Mouse (Mus musculus) monocyte, adult 2 months (primary cell): Measurements from ENCODE around the gene Fam207a.

Experiments
- DNase-seq, 2 experiments: peaks; one replicate each; pipeline ENCODE4 v3.0.0; 2022; ENCODE audit warnings: low spot score in 2 of 2, low read depth in 1 of 2

Fam207a gene

GRCm38 (mm10) chr10:77455251-77456010 lies 60.2 kb downstream of the Fam207a start:
- no peak for DNase-seq

DNA sequence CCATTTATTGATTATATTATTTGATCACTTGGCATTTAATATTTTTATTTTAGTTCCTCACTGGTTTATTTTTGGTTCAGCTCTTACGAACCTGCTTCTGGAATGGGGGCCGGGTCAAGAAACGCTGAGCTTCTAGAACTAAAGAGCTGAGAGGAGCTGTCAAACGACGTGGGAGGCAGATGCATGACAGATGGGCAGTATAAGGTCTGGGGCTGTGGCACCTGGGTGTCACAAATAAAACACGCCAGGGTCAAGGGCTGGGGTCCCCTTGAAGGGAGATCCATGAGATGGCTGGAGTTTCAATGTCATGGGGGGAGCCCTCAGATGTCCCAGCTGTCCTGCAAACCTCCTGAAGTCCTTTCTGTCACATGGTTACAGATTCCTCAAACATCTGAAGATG lies 60.8 kb downstream of the Fam207a start:
- no peak for DNase-seq

DNA sequence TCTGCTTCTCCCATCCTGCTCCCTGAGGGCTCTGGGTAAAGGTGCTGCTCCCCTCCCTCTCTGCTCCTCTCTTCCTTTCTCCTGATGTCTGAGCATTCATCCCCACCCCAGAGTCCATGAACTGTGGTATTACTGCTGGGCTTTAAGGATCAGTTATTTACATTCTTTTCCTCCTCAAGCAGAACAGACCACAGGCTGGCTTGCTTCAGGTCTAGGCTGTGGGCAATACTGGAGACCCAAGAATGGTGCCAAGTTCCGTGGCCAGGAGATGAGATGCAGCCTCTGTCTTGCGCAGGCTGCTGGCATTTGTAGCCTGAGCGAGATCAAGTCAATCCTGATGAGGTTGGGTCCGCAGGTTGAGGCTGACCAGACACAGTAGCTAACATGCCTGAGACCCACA lies 63.8 kb downstream of the Fam207a start:
- no peak for DNase-seq

DNA sequence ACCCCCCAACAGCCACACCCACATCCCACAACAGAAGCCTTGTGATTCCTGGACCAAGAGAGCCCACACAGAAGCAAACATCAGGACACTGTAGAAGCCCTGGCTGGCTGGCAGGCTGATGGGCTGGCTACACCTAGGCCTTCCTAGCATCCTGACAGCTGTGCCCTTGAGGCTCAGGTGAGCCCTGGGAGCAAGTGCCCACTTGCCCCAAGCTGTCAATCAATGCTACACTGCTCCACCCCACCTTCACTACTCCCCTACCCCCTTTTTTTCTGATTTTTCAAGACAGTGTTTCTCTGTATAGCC lies 65.5 kb downstream of the Fam207a start:
- no peak for DNase-seq

GRCm38 (mm10) chr10:77449315-77450158 lies 66.0 kb downstream of the Fam207a start:
- no peak for DNase-seq

DNA sequence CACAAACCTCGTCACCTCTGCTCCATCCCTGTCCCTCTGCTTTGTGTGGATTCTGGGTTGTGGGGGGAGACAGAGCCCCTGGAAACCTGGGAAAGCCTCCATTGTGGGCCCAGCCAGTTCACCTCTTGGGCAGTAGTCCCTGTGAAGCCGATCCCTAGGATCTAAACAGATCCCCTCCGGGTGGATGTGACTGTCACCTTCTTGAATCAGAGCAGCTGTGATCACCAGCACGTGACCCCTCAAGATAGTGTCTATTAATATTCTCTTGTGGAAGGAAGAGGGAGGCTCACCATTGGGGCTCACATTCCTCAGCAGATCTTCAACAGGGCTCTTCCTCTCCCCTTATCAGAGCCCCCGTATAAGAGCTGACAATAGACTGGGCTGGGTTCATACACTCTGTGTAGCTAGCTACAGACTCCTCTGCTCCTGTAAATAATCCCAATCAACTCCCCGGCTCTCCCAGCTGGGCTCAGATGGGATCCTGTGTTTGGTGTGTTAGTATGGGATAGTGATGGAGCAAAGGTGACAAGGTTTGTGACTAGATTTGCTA lies 66.8 kb downstream of the Fam207a start:
- no peak for DNase-seq

GRCm38 (mm10) chr10:77448209-77448608 lies 67.4 kb downstream of the Fam207a start:
- DNase-seq = no peak

- no peak for DNase-seq
Measured at GRCm38 (mm10) chr10:77447755-77448154, 67.8 kb downstream of the Fam207a start.

- no peak for DNase-seq
Measured at GRCm38 (mm10) chr10:77442250-77442649, 73.3 kb downstream of the Fam207a start.

GRCm38 (mm10) chr10:77441812-77442211 lies 73.8 kb downstream of the Fam207a start:
- no peak for DNase-seq

DNA sequence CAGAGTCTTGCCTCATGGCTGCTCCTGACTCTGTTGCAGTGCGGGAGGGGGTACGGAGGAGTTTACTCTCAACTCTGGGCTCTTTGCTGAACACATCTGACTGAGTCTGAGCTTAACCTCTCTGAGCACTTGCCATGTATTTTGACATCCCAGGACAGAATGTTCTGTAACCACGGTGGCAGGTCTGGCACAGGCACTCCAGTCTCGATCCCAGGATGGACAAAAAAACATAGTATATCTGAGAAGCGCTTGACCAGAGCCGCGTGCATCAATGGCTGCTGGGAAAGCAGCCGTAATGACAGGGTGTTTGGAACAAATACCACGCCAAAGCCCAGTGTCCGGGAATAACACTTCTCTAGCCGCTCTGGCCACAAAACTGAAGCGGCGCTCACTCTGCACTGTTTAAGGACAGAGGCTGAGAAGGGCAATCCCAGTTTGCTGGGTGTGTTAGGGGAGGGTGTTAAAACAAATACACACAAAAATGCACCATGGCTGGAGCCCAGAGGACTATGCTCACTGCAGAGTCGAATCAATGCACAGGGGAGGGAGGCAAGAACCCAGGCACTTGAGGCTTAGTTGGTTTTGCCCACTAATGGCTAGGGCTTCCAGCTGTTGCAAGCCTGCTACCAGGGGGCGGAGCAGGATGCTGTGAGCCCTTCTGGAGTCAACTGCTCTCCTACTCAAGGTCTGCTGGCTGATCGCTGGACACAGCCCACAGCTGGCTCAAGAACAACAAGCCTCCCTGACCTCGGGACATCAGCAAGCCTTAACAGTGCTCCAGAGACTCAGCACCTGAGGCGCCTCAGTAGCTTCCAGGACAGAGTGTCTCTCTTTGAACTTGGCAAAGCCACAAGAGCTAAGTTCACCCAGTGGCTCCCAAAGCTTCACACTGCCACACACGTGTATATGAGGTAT lies 74.5 kb downstream of the Fam207a start:
- DNase-seq = no peak

- DNase-seq = no peak
Measured at GRCm38 (mm10) chr10:77440286-77440685, 75.3 kb downstream of the Fam207a start.

- no peak for DNase-seq
Measured at GRCm38 (mm10) chr10:77439026-77439425, 76.6 kb downstream of the Fam207a start.

- no peak for DNase-seq
Measured at GRCm38 (mm10) chr10:77438021-77438420, 77.6 kb downstream of the Fam207a start.
